Mouse (Mus musculus) retina, postnatal 1 day (tissue): ENCODE measurements around the gene Loxl1.
A peak's percentile ranks its signal among the peaks of the same experiment; 100 is the strongest.
"Not testable (repeated sequence)": the region's sequence is repeated elsewhere in the genome, so short reads cannot be mapped to it uniquely, and the experiment has no call there.

Experiments
- DNase-seq: peaks from one replicate; pipeline ENCODE4 v3.0.0-alpha.2; 2012

Gene Loxl1

DNA sequence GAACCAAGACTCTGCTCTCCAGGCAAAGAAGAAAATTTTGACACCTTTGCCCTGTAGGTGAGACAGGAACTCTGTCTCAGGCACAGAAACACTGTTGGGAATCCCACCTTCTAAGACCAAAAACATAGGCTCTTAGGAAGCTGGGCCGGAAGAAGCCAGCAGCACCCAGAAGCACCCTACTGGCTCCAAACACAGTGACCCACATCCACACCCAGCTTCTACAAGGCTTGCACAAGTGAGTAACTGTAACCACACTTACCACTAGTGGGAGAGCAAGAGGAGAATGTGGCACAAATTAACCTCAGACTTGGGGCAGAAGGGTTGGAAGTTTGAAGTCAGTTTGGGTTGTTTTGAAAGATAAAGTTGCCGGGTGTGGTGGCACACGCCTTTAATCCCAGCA, 37.2 kb downstream of the Loxl1 start:
- DNase-seq = no peak

DNA sequence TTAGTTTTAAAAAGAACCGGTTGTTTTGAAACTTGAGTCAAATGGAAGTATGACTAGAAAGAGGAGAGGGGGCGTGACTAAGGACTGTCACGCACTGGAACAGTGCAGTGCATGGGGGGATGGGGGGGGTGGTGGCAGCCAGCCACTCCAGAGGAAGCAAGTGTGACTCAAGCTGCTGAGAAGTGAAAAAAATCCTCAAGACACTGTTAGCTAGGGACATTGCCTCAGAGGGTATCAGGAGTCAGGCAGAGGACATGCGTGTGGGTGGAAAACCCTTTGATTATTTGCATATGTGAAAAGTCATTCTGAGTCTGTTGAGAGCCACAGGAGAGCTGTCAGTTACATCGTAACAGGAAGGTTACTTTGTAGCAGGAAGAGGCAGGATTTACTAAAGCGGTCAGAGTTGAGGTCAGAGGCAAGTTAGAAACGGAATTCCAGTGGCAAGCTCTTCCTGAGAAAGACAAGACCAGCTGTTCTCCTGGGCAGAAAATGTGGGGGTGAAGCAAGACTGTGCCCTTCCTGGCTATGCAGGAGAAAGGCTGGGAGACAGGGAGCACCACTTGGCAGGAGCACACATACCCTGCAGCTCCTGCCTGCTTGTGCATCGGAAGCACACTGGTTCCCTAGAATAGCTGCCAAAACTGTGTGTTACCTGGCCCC, 37.7 kb downstream of the Loxl1 start:
- no peak for DNase-seq

GRCm38 (mm10) chr9:58274626-58275025, 38.4 kb downstream of the Loxl1 start:
- DNase-seq = no peak

- DNase-seq = no peak
Observed at GRCm38 (mm10) chr9:58274101-58274604, 38.8 kb downstream of the Loxl1 start.

DNA sequence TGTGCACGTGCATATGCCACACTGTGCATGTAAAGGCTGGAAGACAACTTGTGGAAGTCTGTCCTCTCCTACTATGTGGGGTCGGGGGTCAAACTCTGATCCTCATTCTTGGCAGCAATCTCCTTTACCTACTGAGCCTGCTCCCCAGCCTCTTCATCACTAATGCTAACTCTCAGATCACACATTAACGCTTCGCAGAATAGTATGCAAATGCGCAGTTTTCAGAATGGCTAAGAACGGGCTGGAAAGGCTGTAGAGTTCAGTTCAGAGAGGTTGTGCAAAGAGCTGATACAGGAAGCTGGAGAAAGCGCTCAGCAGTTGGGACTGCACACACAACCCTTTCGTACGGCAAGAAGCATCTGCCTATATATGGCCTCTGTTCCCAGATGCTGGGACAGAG, 40.1 kb downstream of the Loxl1 start:
- DNase-seq = no peak

- DNase-seq = no peak
Observed at GRCm38 (mm10) chr9:58272068-58272541, 40.9 kb downstream of the Loxl1 start.

GRCm38 (mm10) chr9:58271551-58271950, 41.4 kb downstream of the Loxl1 start:
- DNase-seq = not testable (repeated sequence)

GRCm38 (mm10) chr9:58271109-58271508, 41.9 kb downstream of the Loxl1 start:
- DNase-seq = no peak

GRCm38 (mm10) chr9:58270081-58270480, 42.9 kb downstream of the Loxl1 start:
- no peak for DNase-seq

GRCm38 (mm10) chr9:58268384-58269313, 44.3 kb downstream of the Loxl1 start:
- DNase-seq = peak; percentile 83

- no peak for DNase-seq
Observed at GRCm38 (mm10) chr9:58267046-58267445, 45.9 kb downstream of the Loxl1 start.

- no peak for DNase-seq
Observed at GRCm38 (mm10) chr9:58266571-58267011, 46.4 kb downstream of the Loxl1 start.

GRCm38 (mm10) chr9:58265368-58265767, 47.6 kb downstream of the Loxl1 start:
- no peak for DNase-seq

GRCm38 (mm10) chr9:58262507-58262906, 50.5 kb downstream of the Loxl1 start:
- no peak for DNase-seq

GRCm38 (mm10) chr9:58255704-58256685, 57.0 kb downstream of the Loxl1 start:
- DNase-seq = no peak

GRCm38 (mm10) chr9:58255105-58255504, 57.9 kb downstream of the Loxl1 start:
- DNase-seq = no peak

- not testable (repeated sequence) for DNase-seq
Observed at GRCm38 (mm10) chr9:58253805-58254122, 59.2 kb downstream of the Loxl1 start.

- peak; percentile 97 for DNase-seq
Observed at GRCm38 (mm10) chr9:58253033-58253804, 59.8 kb downstream of the Loxl1 start, which contains the start of gene Stoml1. Gene Stoml1, plus strand, starts transcription at chr9:58253164.

DNA sequence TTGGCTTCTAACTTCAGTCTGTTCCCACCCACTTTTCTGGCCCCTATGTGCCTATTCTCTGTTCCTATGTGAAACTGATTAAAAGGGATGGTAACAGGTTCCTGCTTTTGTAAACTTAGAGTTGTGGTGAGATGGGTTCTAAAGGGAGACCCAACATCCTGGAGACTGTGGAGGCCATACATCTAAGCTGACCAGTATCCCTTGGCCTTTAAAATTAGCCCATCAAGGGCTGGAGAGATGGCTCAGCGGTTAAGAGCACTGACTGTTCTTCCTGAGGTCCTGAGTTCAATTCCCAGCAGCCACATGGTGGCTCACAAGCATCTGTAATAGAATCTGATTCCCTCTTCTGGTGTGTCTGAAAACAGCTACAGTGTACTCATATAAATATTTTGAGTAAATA, 62.3 kb downstream of the Loxl1 start:
- not testable (repeated sequence) for DNase-seq

DNA sequence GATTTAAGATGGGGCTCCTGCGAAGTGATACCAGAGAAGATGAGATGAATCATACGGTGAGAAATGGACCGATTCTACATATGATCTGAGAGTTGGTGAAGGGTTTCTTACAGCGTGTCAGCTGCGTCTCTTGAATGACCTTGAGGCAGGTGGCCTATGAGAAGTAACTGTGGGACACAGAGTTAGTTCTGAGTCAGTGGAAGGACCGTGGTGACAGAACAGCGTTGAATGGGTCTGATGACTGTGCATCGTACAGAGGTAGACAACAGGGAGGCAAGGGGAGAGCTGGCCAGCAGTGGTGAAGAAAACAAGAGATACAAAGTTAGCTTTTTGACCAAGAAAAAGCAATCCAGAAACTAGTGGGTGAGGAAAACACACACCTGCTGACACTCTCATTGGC, 62.7 kb downstream of the Loxl1 start:
- DNase-seq = no peak

DNA sequence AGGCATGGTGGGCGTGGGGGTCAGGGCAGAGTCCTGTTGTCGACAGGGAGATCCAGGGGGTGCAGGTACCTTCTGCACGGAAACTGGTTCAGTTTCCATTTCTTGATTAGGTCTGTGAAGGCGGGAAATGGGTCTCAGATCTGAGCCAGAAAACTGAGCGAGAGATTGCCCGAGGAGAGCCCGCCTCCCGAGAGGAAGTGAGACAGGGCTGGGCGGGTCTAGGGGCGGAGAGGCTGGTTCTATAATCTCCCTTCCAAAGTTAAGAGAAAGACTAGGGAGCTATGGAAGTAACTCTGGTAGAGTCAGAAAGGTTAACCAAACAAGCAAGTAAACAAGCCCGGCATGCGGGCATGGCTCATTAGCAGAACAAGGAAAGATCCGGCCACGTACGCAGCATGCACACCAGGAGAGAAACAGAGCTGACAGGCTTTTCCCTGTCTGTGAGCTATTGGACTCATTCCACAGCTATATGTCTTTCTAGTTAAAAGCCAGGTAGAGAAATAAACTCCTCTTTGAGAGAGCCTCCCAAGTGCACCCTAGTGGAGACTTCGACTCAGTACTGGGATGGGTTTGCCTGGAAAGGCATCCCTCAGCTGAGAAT, 63.3 kb downstream of the Loxl1 start, which contains the start of gene Pml:
Pml (minus strand) TSS at position 195 of the 601 bp plus-strand sequence.
- peak; percentile 67 for DNase-seq
